Mouse (Mus musculus): Measurements from ENCODE around the gene Zbtb46. TPM values are rescaled to one million over a fixed set of nuclear protein-coding genes. Genes with fewer than 3 reads are reported as not detected.

The Zbtb46 gene
- polyA plus RNA-seq, 1 experiment = not detected

- Histone ChIP-seq H3K27ac (ENCODE audit: insufficient read depth, low read depth, low read length) (no peak overlapping the region), H3K4me1 (ENCODE audit: control insufficient read depth, insufficient read depth, low read length) (peaks cover 3% of the 10 kb centered on the region; the same call in 1 of the 2 replicates), H3K4me3 (ENCODE audit: insufficient read depth, low read depth, low read length) (no peak overlapping the region)
- TF ChIP-seq CTCF (IDR thresholded peaks at IDR 0.05; ENCODE audit: insufficient read depth, low read depth, low read length) = no peak
- TF ChIP-seq POLR2A (IDR thresholded peaks at IDR 0.05; ENCODE audit: insufficient read depth, low read depth, low read length) = no peak
- 48% methylated on average over 3 of the region's 3 CpGs for WGBS
Measured at GRCm38 (mm10) chr2:181492206-181492605, 33.0 kb upstream of the Zbtb46 start.

GRCm38 (mm10) chr2:181491432-181492205 is 32.4 kb upstream of the Zbtb46 start:
- Histone ChIP-seq H3K27ac (ENCODE audit: insufficient read depth, low read depth, low read length) (no peak overlapping the region), H3K4me3 (ENCODE audit: insufficient read depth, low read depth, low read length) (no peak overlapping the region), H3K4me1 (ENCODE audit: control insufficient read depth, insufficient read depth, low read length) (peaks cover 3% of the 10 kb centered on the region; the same call in 1 of the 2 replicates)
- WGBS = 24% methylated on average over 7 of the region's 7 CpGs
- no peak for TF ChIP-seq CTCF (IDR thresholded peaks at IDR 0.05; ENCODE audit: insufficient read depth, low read depth, low read length)
- TF ChIP-seq POLR2A (IDR thresholded peaks at IDR 0.05; ENCODE audit: insufficient read depth, low read depth, low read length) = no peak

GRCm38 (mm10) chr2:181487338-181488277 is 28.4 kb upstream of the Zbtb46 start:
- WGBS = 37% methylated on average over 5 of the region's 5 CpGs
- H3K4me1 ChIP-seq (ENCODE audit: control insufficient read depth, insufficient read depth, low read length) = peaks cover 2% of the 10 kb centered on the region
- TF ChIP-seq POLR2A (IDR thresholded peaks at IDR 0.05; ENCODE audit: insufficient read depth, low read depth, low read length) (no peak), CTCF (IDR thresholded peaks at IDR 0.05; ENCODE audit: insufficient read depth, low read depth, low read length) (no peak)
- no peak overlapping the region for H3K4me3 ChIP-seq (ENCODE audit: insufficient read depth, low read depth, low read length)
- H3K27ac ChIP-seq (ENCODE audit: insufficient read depth, low read depth, low read length) = no peak overlapping the region

- Histone ChIP-seq H3K4me1 (ENCODE audit: control insufficient read depth, insufficient read depth, low read length) (peaks cover 2% of the 10 kb centered on the region), H3K27ac (ENCODE audit: insufficient read depth, low read depth, low read length) (no peak overlapping the region), H3K4me3 (ENCODE audit: insufficient read depth, low read depth, low read length) (no peak overlapping the region)
- WGBS = 38% methylated on average over 1 of the region's 1 CpGs
- TF ChIP-seq POLR2A (IDR thresholded peaks at IDR 0.05; ENCODE audit: insufficient read depth, low read depth, low read length) (no peak), CTCF (IDR thresholded peaks at IDR 0.05; ENCODE audit: insufficient read depth, low read depth, low read length) (no peak)
Measured at GRCm38 (mm10) chr2:181485741-181486140, 26.5 kb upstream of the Zbtb46 start.

GRCm38 (mm10) chr2:181484456-181485233 is 25.4 kb upstream of the Zbtb46 start:
- 83% methylated on average over 6 of the region's 6 CpGs for WGBS
- no peak overlapping the region for H3K4me3 ChIP-seq (ENCODE audit: insufficient read depth, low read depth, low read length)
- peaks cover 2% of the 10 kb centered on the region for H3K4me1 ChIP-seq (ENCODE audit: control insufficient read depth, insufficient read depth, low read length)
- no peak overlapping the region for H3K27ac ChIP-seq (ENCODE audit: insufficient read depth, low read depth, low read length)
- no peak for TF ChIP-seq POLR2A (IDR thresholded peaks at IDR 0.05; ENCODE audit: insufficient read depth, low read depth, low read length)
- no peak for TF ChIP-seq CTCF (IDR thresholded peaks at IDR 0.05; ENCODE audit: insufficient read depth, low read depth, low read length)

GRCm38 (mm10) chr2:181483562-181484318 is 24.5 kb upstream of the Zbtb46 start:
- TF ChIP-seq CTCF (IDR thresholded peaks at IDR 0.05; ENCODE audit: insufficient read depth, low read depth, low read length) (no peak), POLR2A (IDR thresholded peaks at IDR 0.05; ENCODE audit: insufficient read depth, low read depth, low read length) (no peak)
- 41% methylated on average over 7 of the region's 7 CpGs for WGBS
- Histone ChIP-seq H3K27ac (ENCODE audit: insufficient read depth, low read depth, low read length) (no peak overlapping the region), H3K4me1 (ENCODE audit: control insufficient read depth, insufficient read depth, low read length) (peaks cover 2% of the 10 kb centered on the region), H3K4me3 (ENCODE audit: insufficient read depth, low read depth, low read length) (no peak overlapping the region)

GRCm38 (mm10) chr2:181483120-181483519 is 23.9 kb upstream of the Zbtb46 start:
- TF ChIP-seq POLR2A (IDR thresholded peaks at IDR 0.05; ENCODE audit: insufficient read depth, low read depth, low read length) (no peak), CTCF (IDR thresholded peaks at IDR 0.05; ENCODE audit: insufficient read depth, low read depth, low read length) (no peak)
- H3K4me1 ChIP-seq (ENCODE audit: control insufficient read depth, insufficient read depth, low read length) = peaks cover 2% of the 10 kb centered on the region
- H3K27ac ChIP-seq (ENCODE audit: insufficient read depth, low read depth, low read length) = no peak overlapping the region
- H3K4me3 ChIP-seq (ENCODE audit: insufficient read depth, low read depth, low read length) = no peak overlapping the region
- 41% methylated on average over 2 of the region's 2 CpGs for WGBS
